Mouse (Mus musculus) liver, embryonic 15.5 days (tissue): ENCODE results near the gene Cog4. TPM values are rescaled to one million over a fixed set of nuclear protein-coding genes. Genes with fewer than 3 reads are reported as not detected.

Experiments
- ATAC-seq: fragments of 200-750 bp; cut with Nextera tagmentation; 2 replicates; pipeline ENCODE4 v1.8.0; 2017; ENCODE audit warnings: moderate number of reproducible peaks, mild to moderate bottlenecking, moderate library complexity; ENCODE audit not compliant: insufficient read depth
- H3K27ac ChIP-seq: fragments of 300-500 bp; sonication (generic); replicated peaks from 2 replicates; pipeline ENCODE4 v1.5.1; 2015; ENCODE audit warnings: mild to moderate bottlenecking, inconsistent platforms
- H3K27me3 ChIP-seq: fragments of 300-500 bp; sonication (generic); 2 replicates; pipeline ENCODE4 v1.6.1; 2015; ENCODE audit warnings: mild to moderate bottlenecking, inconsistent platforms
- H3K36me3 ChIP-seq: fragments of 300-500 bp; sonication (generic); replicated peaks from 2 replicates; pipeline ENCODE4 v1.6.1; 2015; ENCODE audit warnings: moderate library complexity, mild to moderate bottlenecking, inconsistent platforms
- H3K4me1 ChIP-seq: fragments of 300-500 bp; sonication (generic); replicated peaks from 2 replicates; pipeline ENCODE4 v1.6.1; 2015; ENCODE audit warnings: inconsistent platforms
- H3K4me2 ChIP-seq: fragments of 300-500 bp; sonication (generic); 2 replicates; pipeline ENCODE4 v1.6.1; 2015; ENCODE audit warnings: moderate library complexity, mild to moderate bottlenecking, inconsistent platforms
- H3K4me3 ChIP-seq: fragments of 300-500 bp; sonication (generic); replicated peaks from 2 replicates; pipeline ENCODE4 v1.5.1; 2015; ENCODE audit warnings: mild to moderate bottlenecking, inconsistent platforms
- H3K9ac ChIP-seq: fragments of 300-500 bp; sonication (generic); 2 replicates; pipeline ENCODE4 v1.6.1; 2015; ENCODE audit warnings: moderate library complexity, mild to moderate bottlenecking, inconsistent platforms
- H3K9me3 ChIP-seq: fragments of 300-500 bp; sonication (generic); replicated peaks from 2 replicates; pipeline ENCODE4 v1.6.1; 2016; ENCODE audit warnings: inconsistent platforms
- WGBS: fragments of 180-500 bp; shearing (Covaris S2); methylation state at CpG from one replicate; pipeline ENCODE4 v1.1.7; 2015; ENCODE audit warnings: mixed read lengths; ENCODE audit not compliant: insufficient replicate concordance; 5-methylcytosine and 5-hydroxymethylcytosine counted together
- polyA plus RNA-seq: library from polyadenylated mRNA; unstranded; fragments of >200 nt; fragmentation: Nextera tagmentation; extraction: Ambion mirVana; gene quantifications from 2 replicates; pipeline ENCODE4 v1.2.1, GENCODE M21; 2015

Cog4 gene
- polyA plus RNA-seq, 1 experiment from 2014 or later: 28.3 TPM

DNA sequence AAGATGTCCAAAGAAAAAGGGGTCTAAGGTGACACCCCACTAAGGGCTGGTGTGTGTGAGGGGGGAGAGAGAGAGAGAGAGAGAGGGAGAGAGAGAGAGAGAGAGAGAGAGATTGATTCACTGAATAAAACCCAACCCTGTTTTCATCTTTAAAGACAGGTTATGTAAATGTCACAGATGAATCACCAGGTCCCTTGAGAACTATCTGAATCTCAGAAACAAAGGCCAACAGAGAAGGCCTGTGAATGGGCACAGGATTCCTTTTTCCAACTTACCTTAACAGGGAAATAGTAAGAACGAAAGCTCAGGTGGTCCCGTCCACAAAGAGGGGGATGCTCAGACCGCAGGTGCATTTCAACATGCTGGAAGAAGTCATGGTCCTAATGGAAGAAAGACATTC lies 35.3 kb upstream of the Cog4 start:
- 85% methylated on average over 3 of the region's 3 CpGs for WGBS
- Histone ChIP-seq H3K9me3 (no peaks in the 10 kb centered on the region), H3K4me1 (no peaks in the 10 kb centered on the region), H3K4me3 (no peak overlapping the region), H3K27ac (no peak overlapping the region), H3K4me2 (no peak overlapping the region), H3K9ac (no peak overlapping the region), H3K36me3 (peaks cover 74% of the 10 kb centered on the region), H3K27me3 (no peaks in the 10 kb centered on the region)
- no peak for ATAC-seq

- Histone ChIP-seq H3K4me3 (no peak overlapping the region), H3K4me2 (no peak overlapping the region), H3K27ac (no peak overlapping the region), H3K36me3 (peaks cover 80% of the 10 kb centered on the region), H3K9ac (no peak overlapping the region), H3K9me3 (no peaks in the 10 kb centered on the region), H3K4me1 (no peaks in the 10 kb centered on the region), H3K27me3 (no peaks in the 10 kb centered on the region)
- ATAC-seq: no peak
- WGBS: 85% methylated on average over 7 of the region's 7 CpGs
These were observed 34.6 kb upstream of the Cog4 start for GRCm38 (mm10) chr8:110811793-110812192.

- no peak for ATAC-seq
- Histone ChIP-seq H3K4me1 (no peaks in the 10 kb centered on the region), H3K4me2 (no peak overlapping the region), H3K9me3 (no peaks in the 10 kb centered on the region), H3K27me3 (no peaks in the 10 kb centered on the region), H3K27ac (no peak overlapping the region), H3K4me3 (no peak overlapping the region), H3K9ac (no peak overlapping the region), H3K36me3 (peaks cover 88% of the 10 kb centered on the region)
- 89% methylated on average over 7 of the region's 7 CpGs for WGBS
These were observed 33.9 kb upstream of the Cog4 start for GRCm38 (mm10) chr8:110812349-110813080.

GRCm38 (mm10) chr8:110813081-110813812 lies 33.2 kb upstream of the Cog4 start:
- H3K27ac ChIP-seq: no peak overlapping the region

DNA sequence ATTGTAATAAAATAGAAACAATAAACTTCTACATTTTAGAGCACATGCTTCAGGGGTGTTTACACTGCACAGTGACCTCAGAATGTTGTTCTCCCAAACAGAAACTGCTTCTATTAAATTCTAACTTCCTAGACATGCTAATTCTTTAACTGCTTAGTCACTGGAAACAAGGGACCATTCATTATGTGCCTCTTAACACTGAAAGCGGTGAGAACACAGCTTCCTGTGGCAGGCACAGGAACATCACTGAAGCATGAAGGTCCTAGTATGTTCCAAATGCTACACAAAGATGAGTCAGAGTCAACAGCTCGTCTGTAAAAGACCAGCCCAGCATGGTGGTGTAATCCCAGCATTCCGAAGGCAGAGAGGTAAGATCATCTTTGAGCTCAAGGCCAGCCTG lies 31.1 kb upstream of the Cog4 start:
- H3K9ac ChIP-seq: no peak overlapping the region
- 83% methylated on average over 3 of the region's 3 CpGs for WGBS
- no peaks in the 10 kb centered on the region for H3K27me3 ChIP-seq
- H3K4me2 ChIP-seq: no peak overlapping the region
- H3K27ac ChIP-seq: no peak overlapping the region
- peaks cover 100% of the 10 kb centered on the region for H3K36me3 ChIP-seq
- no peaks in the 10 kb centered on the region for H3K4me1 ChIP-seq
- ATAC-seq: no peak
- no peak overlapping the region for H3K4me3 ChIP-seq
- H3K9me3 ChIP-seq: no peaks in the 10 kb centered on the region

More at GRCm38 (mm10) chr8:110813081-110813812, 33.2 kb upstream of the Cog4 start:
- peaks cover 95% of the 10 kb centered on the region for H3K36me3 ChIP-seq
- H3K9me3 ChIP-seq: no peaks in the 10 kb centered on the region
- no peak for ATAC-seq
- H3K27me3 ChIP-seq: no peaks in the 10 kb centered on the region
- H3K4me1 ChIP-seq: no peaks in the 10 kb centered on the region
- H3K9ac ChIP-seq: no peak overlapping the region
- H3K4me2 ChIP-seq: no peak overlapping the region
- 81% methylated on average over 7 of the region's 7 CpGs for WGBS
- H3K4me3 ChIP-seq: no peak overlapping the region

GRCm38 (mm10) chr8:110816990-110817389 lies 29.4 kb upstream of the Cog4 start:
- no peak for ATAC-seq
- Histone ChIP-seq H3K9me3 (no peaks in the 10 kb centered on the region), H3K9ac (no peak overlapping the region), H3K27me3 (no peaks in the 10 kb centered on the region), H3K4me2 (no peak overlapping the region), H3K36me3 (peaks cover 100% of the 10 kb centered on the region), H3K4me1 (no peaks in the 10 kb centered on the region), H3K4me3 (no peak overlapping the region), H3K27ac (no peak overlapping the region)
- 75% methylated on average over 1 of the region's 1 CpGs for WGBS

- 89% methylated on average over 3 of the region's 3 CpGs for WGBS
- no peak for ATAC-seq
- no peaks in the 10 kb centered on the region for H3K4me1 ChIP-seq
- no peaks in the 10 kb centered on the region for H3K27me3 ChIP-seq
- no peaks in the 10 kb centered on the region for H3K9me3 ChIP-seq
- H3K27ac ChIP-seq: no peak overlapping the region
- peaks cover 100% of the 10 kb centered on the region for H3K36me3 ChIP-seq
- no peak overlapping the region for H3K4me3 ChIP-seq
- H3K4me2 ChIP-seq: no peak overlapping the region
- no peak overlapping the region for H3K9ac ChIP-seq
These were observed 27.8 kb upstream of the Cog4 start for GRCm38 (mm10) chr8:110818593-110818992.

- peaks cover 100% of the 10 kb centered on the region for H3K36me3 ChIP-seq
- H3K4me2 ChIP-seq: no peak overlapping the region
- no peaks in the 10 kb centered on the region for H3K4me1 ChIP-seq
- ATAC-seq: no peak
- 79% methylated on average over 2 of the region's 2 CpGs for WGBS
- no peaks in the 10 kb centered on the region for H3K9me3 ChIP-seq
- no peak overlapping the region for H3K9ac ChIP-seq
- no peaks in the 10 kb centered on the region for H3K27me3 ChIP-seq
- no peak overlapping the region for H3K4me3 ChIP-seq
- no peak overlapping the region for H3K27ac ChIP-seq
These were observed 26.1 kb upstream of the Cog4 start for GRCm38 (mm10) chr8:110820257-110820656.

DNA sequence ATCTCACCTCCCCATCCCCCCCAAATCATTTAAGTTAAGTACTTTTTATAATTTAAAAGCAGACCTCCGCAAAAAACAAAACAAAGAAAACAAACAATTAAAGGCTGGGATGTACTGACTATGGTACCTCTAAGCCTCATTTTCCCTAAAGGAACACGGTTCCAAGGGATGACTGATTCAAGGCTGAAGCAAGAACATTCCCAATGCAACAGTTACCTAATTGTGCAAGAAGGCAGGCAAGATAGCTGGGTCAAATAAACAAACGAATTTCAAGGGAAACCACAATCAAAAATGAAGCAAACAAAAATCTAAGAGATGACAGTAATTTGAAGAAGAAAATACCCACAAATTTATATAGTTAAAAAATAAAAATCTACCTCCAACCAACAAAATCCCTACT lies 24.4 kb upstream of the Cog4 start:
- Histone ChIP-seq H3K4me3 (no peak overlapping the region), H3K4me1 (no peaks in the 10 kb centered on the region), H3K27me3 (no peaks in the 10 kb centered on the region), H3K9me3 (no peaks in the 10 kb centered on the region), H3K27ac (no peak overlapping the region), H3K4me2 (no peak overlapping the region), H3K36me3 (peaks cover 100% of the 10 kb centered on the region), H3K9ac (no peak overlapping the region)
- no peak for ATAC-seq
- WGBS: 72% methylated on average over 3 of the region's 3 CpGs

DNA sequence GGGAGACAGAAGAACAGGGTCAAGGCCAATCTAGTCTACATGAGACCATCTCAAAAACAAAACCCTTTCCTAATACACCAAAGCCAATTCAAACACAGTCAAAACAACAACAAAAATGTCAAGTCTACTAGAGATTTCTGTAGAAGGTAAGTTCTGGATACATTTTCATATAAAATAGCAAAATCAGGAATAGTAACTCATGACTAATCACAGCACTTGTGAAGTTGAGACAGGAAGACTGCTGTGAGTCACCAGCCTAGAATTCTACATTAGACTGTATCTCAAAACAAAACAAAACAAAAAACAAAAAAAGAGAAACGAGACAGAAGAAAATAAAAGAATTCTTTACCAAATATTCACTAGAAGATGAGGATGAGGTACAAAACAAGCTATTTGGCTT lies 21.5 kb upstream of the Cog4 start:
- Histone ChIP-seq H3K27me3 (no peaks in the 10 kb centered on the region), H3K36me3 (peaks cover 100% of the 10 kb centered on the region), H3K9me3 (no peaks in the 10 kb centered on the region), H3K27ac (no peak overlapping the region), H3K9ac (no peak overlapping the region), H3K4me2 (no peak overlapping the region), H3K4me1 (no peaks in the 10 kb centered on the region), H3K4me3 (no peak overlapping the region)
- WGBS: 72% methylated on average over 1 of the region's 1 CpGs
- no peak for ATAC-seq

- no peak overlapping the region for H3K27ac ChIP-seq
- 79% methylated on average over 3 of the region's 3 CpGs for WGBS
- peaks cover 98% of the 10 kb centered on the region for H3K36me3 ChIP-seq
- H3K9ac ChIP-seq: no peak overlapping the region
- H3K4me2 ChIP-seq: no peak overlapping the region
- no peak overlapping the region for H3K4me3 ChIP-seq
- no peaks in the 10 kb centered on the region for H3K9me3 ChIP-seq
- no peaks in the 10 kb centered on the region for H3K4me1 ChIP-seq
- no peak for ATAC-seq
- H3K27me3 ChIP-seq: no peaks in the 10 kb centered on the region
These were observed 17.9 kb upstream of the Cog4 start for GRCm38 (mm10) chr8:110828511-110828910.
